Mouse (Mus musculus): Measurements from ENCODE around the gene Vmn2r97. TPM values are rescaled to one million over a fixed set of nuclear protein-coding genes. Genes with fewer than 3 reads are reported as not detected.
"Not testable (repeated sequence)": the region's sequence is repeated elsewhere in the genome, so short reads cannot be mapped to it uniquely, and the experiment has no call there.

Vmn2r97 gene
- not detected in 2 replicates for polyA plus RNA-seq (2015; fragmentation: Nextera tagmentation; extraction: Ambion mirVana)

GRCm38 (mm10) chr17:18914000-18914399 lies at the start of gene Vmn2r97:
TSS of gene Vmn2r97 (plus strand) at chr17:18914300.
- not testable (repeated sequence) for DNase-seq (ENCODE audit: low spot score); ATAC-seq (replicated peaks; ENCODE audit: low FRiP score, low read depth); H3K9me3 ChIP-seq (replicated peaks; ENCODE audit: low read length); H3K9ac ChIP-seq (ENCODE audit: low read depth, low read length); H3K27ac ChIP-seq; H3K36me3 ChIP-seq (ENCODE audit: insufficient read depth, low read length); H3K4me3 ChIP-seq (replicated peaks; ENCODE audit: low read depth, low read length); H3K27me3 ChIP-seq (ENCODE audit: insufficient read depth, low read length); H3K4me1 ChIP-seq (replicated peaks; ENCODE audit: insufficient read depth, low read length); H3K4me2 ChIP-seq (ENCODE audit: low read length)
- whole genome bisulfite sequencing = 81% methylated on average over 2 of the region's 2 CpGs

- H3K4me2 ChIP-seq (ENCODE audit: low read length); H3K9ac ChIP-seq (ENCODE audit: low read depth, low read length); H3K9me3 ChIP-seq (replicated peaks; ENCODE audit: low read length); ATAC-seq (replicated peaks; ENCODE audit: low FRiP score, low read depth); DNase-seq (ENCODE audit: low spot score); H3K36me3 ChIP-seq (ENCODE audit: insufficient read depth, low read length); H3K4me1 ChIP-seq (replicated peaks; ENCODE audit: insufficient read depth, low read length); H3K27me3 ChIP-seq (ENCODE audit: insufficient read depth, low read length); H3K27ac ChIP-seq; H3K4me3 ChIP-seq (replicated peaks; ENCODE audit: low read depth, low read length): not testable (repeated sequence)
- 88% methylated on average over 1 of the region's 2 CpGs for WGBS
Observed at GRCm38 (mm10) chr17:18882436-18882835, 31.7 kb upstream of the Vmn2r97 start.

- WGBS = 81% methylated on average over 6 of the region's 6 CpGs
- Histone ChIP-seq H3K4me3 (replicated peaks; ENCODE audit: low read depth, low read length) (no peak overlapping the region), H3K9me3 (replicated peaks; ENCODE audit: low read length) (no peaks in the 10 kb centered on the region), H3K4me2 (ENCODE audit: low read length) (no peak overlapping the region), H3K27ac (no peak overlapping the region), H3K36me3 (ENCODE audit: insufficient read depth, low read length) (no peaks in the 10 kb centered on the region), H3K9ac (ENCODE audit: low read depth, low read length) (no peak overlapping the region), H3K4me1 (replicated peaks; ENCODE audit: insufficient read depth, low read length) (no peaks in the 10 kb centered on the region), H3K27me3 (ENCODE audit: insufficient read depth, low read length) (no peaks in the 10 kb centered on the region)
- ATAC-seq (replicated peaks; ENCODE audit: low FRiP score, low read depth) (no peak), DNase-seq (ENCODE audit: low spot score) (no peak)
- TF ChIP-seq CTCF (IDR thresholded peaks at IDR 0.05; ENCODE audit: low read depth) = no peak
Observed at GRCm38 (mm10) chr17:18889745-18890329, 24.3 kb upstream of the Vmn2r97 start.

- not testable (repeated sequence) for H3K4me2 ChIP-seq (ENCODE audit: low read length); DNase-seq (ENCODE audit: low spot score); H3K9me3 ChIP-seq (replicated peaks; ENCODE audit: low read length); H3K9ac ChIP-seq (ENCODE audit: low read depth, low read length); H3K27me3 ChIP-seq (ENCODE audit: insufficient read depth, low read length); H3K36me3 ChIP-seq (ENCODE audit: insufficient read depth, low read length); H3K4me3 ChIP-seq (replicated peaks; ENCODE audit: low read depth, low read length); H3K27ac ChIP-seq; ATAC-seq (replicated peaks; ENCODE audit: low FRiP score, low read depth); H3K4me1 ChIP-seq (replicated peaks; ENCODE audit: insufficient read depth, low read length)
- WGBS = 82% methylated on average over 1 of the region's 1 CpGs
Observed at GRCm38 (mm10) chr17:18957800-18958199, 43.7 kb downstream of the Vmn2r97 start.

GRCm38 (mm10) chr17:18968371-18969275 lies 54.5 kb downstream of the Vmn2r97 start:
- 92% methylated on average over 29 of the region's 29 CpGs for WGBS
- H3K4me3 ChIP-seq (replicated peaks; ENCODE audit: low read depth, low read length) = no peak overlapping the region
- no peak overlapping the region for H3K27ac ChIP-seq
- no peak overlapping the region for H3K4me2 ChIP-seq (ENCODE audit: low read length)
- H3K27me3 ChIP-seq (ENCODE audit: insufficient read depth, low read length) = no peaks in the 10 kb centered on the region
- TF ChIP-seq CTCF (IDR thresholded peaks at IDR 0.05; ENCODE audit: low read depth) = no peak
- H3K9me3 ChIP-seq (replicated peaks; ENCODE audit: low read length) = peaks cover 4% of the 10 kb centered on the region; the same call in 1 of the 2 replicates
- no peak overlapping the region for H3K9ac ChIP-seq (ENCODE audit: low read depth, low read length)
- ATAC-seq (replicated peaks; ENCODE audit: low FRiP score, low read depth) = no peak
- H3K4me1 ChIP-seq (replicated peaks; ENCODE audit: insufficient read depth, low read length) = no peaks in the 10 kb centered on the region
- no peaks in the 10 kb centered on the region for H3K36me3 ChIP-seq (ENCODE audit: insufficient read depth, low read length)
- DNase-seq (ENCODE audit: low spot score) = no peak

Other genes with a start within 250 kb of the Vmn2r97 start
- gene Vmn2r98, start 139.2 kb downstream of the Vmn2r97 start, polyA plus RNA-seq (2015; fragmentation: Nextera tagmentation; extraction: Ambion mirVana) = not detected in 2 replicates

Measured in kidney, postnatal 0 days (tissue).